Mouse (Mus musculus) liver, embryonic 14.5 days (tissue): ENCODE measurements around the gene Hdac4.

Source experiments
- CTCF ChIP-seq: IDR thresholded peaks from 2 replicates; pipeline ENCODE4 v1.5.1; 2016; ENCODE audit warnings: antibody characterized with exemption, low read depth, control low read depth
- EP300 ChIP-seq: IDR thresholded peaks from 2 replicates; pipeline ENCODE4 v1.6.1; 2016; ENCODE audit warnings: antibody characterized with exemption, low read depth

DNA sequence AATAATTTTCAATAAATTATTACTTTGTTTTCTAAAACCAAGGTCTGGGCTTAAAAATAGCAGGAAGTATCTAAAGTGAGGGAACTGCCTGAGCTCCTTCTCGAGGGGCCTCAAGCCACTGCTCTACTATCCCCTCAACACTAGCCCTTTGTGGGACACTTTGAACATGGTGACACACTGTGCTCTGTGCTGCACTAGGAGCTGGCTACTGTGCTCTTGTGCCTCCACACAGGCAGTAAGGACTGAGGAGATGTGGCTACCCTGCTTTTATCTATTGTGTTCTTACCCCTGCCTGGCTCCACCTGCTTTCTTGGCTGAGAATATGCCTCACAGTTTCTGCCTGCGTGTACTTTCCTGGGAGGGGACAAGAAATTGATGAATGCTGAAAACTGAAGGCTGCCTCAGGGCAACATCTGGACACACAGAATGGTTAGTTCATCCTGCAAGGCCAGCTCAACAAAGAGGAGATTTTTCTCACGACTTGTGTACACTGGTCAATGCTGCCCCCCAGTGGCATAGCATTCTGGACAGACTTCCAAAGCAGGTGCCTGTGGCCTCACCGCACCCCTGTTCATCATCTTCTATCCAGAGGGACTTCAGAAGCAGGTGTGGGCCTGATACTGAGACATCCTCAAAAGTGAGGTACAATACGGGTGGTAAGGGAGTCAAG, 226.7 kb downstream of the Hdac4 start:
- peak; percentile 60 for TF ChIP-seq CTCF
- TF ChIP-seq EP300, result no peak
